Mouse (Mus musculus) midbrain, embryonic 16.5 days (tissue): ENCODE data around the gene Surf1. TPM values are rescaled to one million over a fixed set of nuclear protein-coding genes. Genes with fewer than 3 reads are reported as not detected.

ENCODE experiments used
- ATAC-seq: fragments of 200-750 bp; cut with Nextera tagmentation; 2 replicates; pipeline ENCODE4 v1.8.0; 2017; ENCODE audit warnings: moderate TSS enrichment
- H3K27ac ChIP-seq: fragments of 300-500 bp; sonication (generic); 2 replicates; pipeline ENCODE4 v1.5.1; 2014; ENCODE audit warnings: mild to moderate bottlenecking, low read length, mixed read lengths
- H3K27me3 ChIP-seq: fragments of 300-500 bp; sonication (generic); 2 replicates; pipeline ENCODE4 v1.6.1; 2014; ENCODE audit warnings: low read depth, low read length, mixed read lengths; ENCODE audit not compliant: control insufficient read depth, insufficient read depth
- H3K36me3 ChIP-seq: fragments of 300-500 bp; sonication (generic); 2 replicates; pipeline ENCODE4 v1.6.1; 2014; ENCODE audit warnings: mild to moderate bottlenecking, low read length, moderate library complexity, mixed read lengths; ENCODE audit not compliant: control insufficient read depth, insufficient read depth
- H3K4me1 ChIP-seq: fragments of 300-500 bp; sonication (generic); 2 replicates; pipeline ENCODE4 v1.6.1; 2014; ENCODE audit warnings: mild to moderate bottlenecking, low read length, mixed read lengths; ENCODE audit not compliant: control insufficient read depth, insufficient read depth
- H3K4me2 ChIP-seq: fragments of 300-500 bp; sonication (generic); 2 replicates; pipeline ENCODE4 v1.6.1; 2014; ENCODE audit warnings: mild to moderate bottlenecking, low read length, mixed read lengths
- H3K4me3 ChIP-seq: fragments of 300-500 bp; sonication (generic); 2 replicates; pipeline ENCODE4 v1.5.1; 2014; ENCODE audit warnings: low read depth, mild to moderate bottlenecking, low read length, moderate library complexity, mixed read lengths
- H3K9ac ChIP-seq: fragments of 300-500 bp; sonication (generic); 2 replicates; pipeline ENCODE4 v1.6.1; 2014; ENCODE audit warnings: low read depth, low read length, mixed read lengths
- H3K9me3 ChIP-seq: fragments of 300-500 bp; sonication (generic); replicated peaks from 2 replicates; pipeline ENCODE4 v1.6.1; 2014; ENCODE audit warnings: mild to moderate bottlenecking, low read length, mixed read lengths; ENCODE audit not compliant: control insufficient read depth, poor library complexity, severe bottlenecking
- WGBS: fragments of 180-500 bp; shearing (Covaris S2); extraction: QIAGEN DNeasy Blood & Tissue Kit; methylation state at CpG from one replicate; pipeline ENCODE4 v1.1.7; 2014; 5-methylcytosine and 5-hydroxymethylcytosine counted together
- polyA plus RNA-seq: library from polyadenylated mRNA; unstranded; fragments of >200 nt; fragmentation: Nextera tagmentation; extraction: Ambion mirVana; gene quantifications from 2 replicates; pipeline ENCODE4 v1.2.1, GENCODE M21; 2015

The Surf1 gene
- polyA plus RNA-seq, result 90.1 and 97.5 TPM in 2 replicates

- H3K4me3 ChIP-seq, result peak within 1 kb of the TSS; percentile 75
- H3K27ac ChIP-seq, result peak within 1 kb of the TSS; percentile 83
- no peaks in the 10 kb centered on the region for H3K9me3 ChIP-seq
- ATAC-seq, result peak; percentile 87
- peaks cover 49% of the 10 kb centered on the region for H3K36me3 ChIP-seq
- 3% methylated on average over 46 of the region's 47 CpGs for WGBS
- H3K4me2 ChIP-seq, result peak within 1 kb of the TSS; percentile 99
- H3K9ac ChIP-seq, result peak within 1 kb of the TSS; percentile 83
- peaks cover 32% of the 10 kb centered on the region for H3K4me1 ChIP-seq
- H3K27me3 ChIP-seq, result no peaks in the 10 kb centered on the region
These were observed at the start of gene Surf1, which contains the start of gene Surf2 for GRCm38 (mm10) chr2:26915927-26916728. Surf1 (minus strand) TSS chr2:26916530. Surf2 (plus strand) TSS chr2:26916367.

- WGBS, result 19% methylated on average over 14 of the region's 14 CpGs
- no peaks in the 10 kb centered on the region; the same call in 1 of the 2 replicates for H3K36me3 ChIP-seq
- H3K4me2 ChIP-seq, result peak overlapping the region; percentile 92
- ATAC-seq, result peak; percentile 60
- no peaks in the 10 kb centered on the region for H3K9me3 ChIP-seq
- peak overlapping the region; percentile 91 for H3K27ac ChIP-seq
- H3K4me1 ChIP-seq, result peaks cover 28% of the 10 kb centered on the region
- no peaks in the 10 kb centered on the region for H3K27me3 ChIP-seq
- H3K4me3 ChIP-seq, result peak overlapping the region; percentile 58
- peak overlapping the region; percentile 75 for H3K9ac ChIP-seq
These were observed 48.5 kb upstream of the Surf1 start for GRCm38 (mm10) chr2:26964724-26965370.

GRCm38 (mm10) chr2:26963923-26964723, 47.8 kb upstream of the Surf1 start, which contains the start of gene Rexo4:
Rexo4 (minus strand) TSS chr2:26964386.
- H3K27ac ChIP-seq, result peak within 1 kb of the TSS; percentile 91
- peaks cover 28% of the 10 kb centered on the region for H3K4me1 ChIP-seq
- peak within 1 kb of the TSS; percentile 75 for H3K9ac ChIP-seq
- no peaks in the 10 kb centered on the region; the same call in 1 of the 2 replicates for H3K36me3 ChIP-seq
- peak; percentile 99 for ATAC-seq
- no peaks in the 10 kb centered on the region for H3K27me3 ChIP-seq
- H3K4me3 ChIP-seq, result peak within 1 kb of the TSS; percentile 58
- H3K4me2 ChIP-seq, result peak within 1 kb of the TSS; percentile 92
- no peaks in the 10 kb centered on the region for H3K9me3 ChIP-seq
- under 1% methylated on average over 50 of the region's 50 CpGs for WGBS

- ATAC-seq, result no peak
- Histone ChIP-seq H3K36me3 (peaks cover 20% of the 10 kb centered on the region), H3K27ac (no peak overlapping the region), H3K9me3 (no peaks in the 10 kb centered on the region), H3K4me1 (peaks cover 28% of the 10 kb centered on the region), H3K4me3 (no peak overlapping the region), H3K4me2 (no peak overlapping the region), H3K27me3 (no peaks in the 10 kb centered on the region), H3K9ac (no peak overlapping the region)
- 79% methylated on average over 4 of the region's 4 CpGs for WGBS
These were observed 44.4 kb upstream of the Surf1 start for GRCm38 (mm10) chr2:26960756-26961155.

- no peak for ATAC-seq
- Histone ChIP-seq H3K4me2 (no peak overlapping the region), H3K4me1 (peaks cover 13% of the 10 kb centered on the region), H3K9me3 (no peaks in the 10 kb centered on the region), H3K9ac (no peak overlapping the region), H3K4me3 (no peak overlapping the region), H3K27ac (no peak overlapping the region), H3K36me3 (peaks cover 35% of the 10 kb centered on the region), H3K27me3 (no peaks in the 10 kb centered on the region)
- WGBS, result 84% methylated on average over 2 of the region's 2 CpGs
These were observed 41.1 kb upstream of the Surf1 start for GRCm38 (mm10) chr2:26957488-26957859.

GRCm38 (mm10) chr2:26956811-26957487, 40.6 kb upstream of the Surf1 start:
- H3K27me3 ChIP-seq, result no peaks in the 10 kb centered on the region
- WGBS, result 95% methylated on average over 12 of the region's 12 CpGs
- peaks cover 8% of the 10 kb centered on the region for H3K4me1 ChIP-seq
- no peaks in the 10 kb centered on the region for H3K9me3 ChIP-seq
- H3K27ac ChIP-seq, result no peak overlapping the region
- H3K36me3 ChIP-seq, result peaks cover 35% of the 10 kb centered on the region
- no peak overlapping the region for H3K4me3 ChIP-seq
- no peak for ATAC-seq
- H3K4me2 ChIP-seq, result no peak overlapping the region
- H3K9ac ChIP-seq, result no peak overlapping the region

- Histone ChIP-seq H3K4me3 (no peak overlapping the region), H3K27ac (no peak overlapping the region), H3K4me2 (no peak overlapping the region), H3K9me3 (no peaks in the 10 kb centered on the region), H3K27me3 (no peaks in the 10 kb centered on the region), H3K36me3 (peaks cover 42% of the 10 kb centered on the region), H3K9ac (no peak overlapping the region), H3K4me1 (no peaks in the 10 kb centered on the region)
- no peak for ATAC-seq
- 94% methylated on average over 2 of the region's 2 CpGs for WGBS
These were observed 38.5 kb upstream of the Surf1 start for GRCm38 (mm10) chr2:26954735-26955395.

GRCm38 (mm10) chr2:26952866-26953265, 36.5 kb upstream of the Surf1 start:
- Histone ChIP-seq H3K36me3 (peaks cover 32% of the 10 kb centered on the region), H3K4me2 (no peak overlapping the region), H3K4me1 (no peaks in the 10 kb centered on the region), H3K9ac (no peak overlapping the region), H3K9me3 (no peaks in the 10 kb centered on the region), H3K4me3 (no peak overlapping the region), H3K27me3 (no peaks in the 10 kb centered on the region), H3K27ac (no peak overlapping the region)
- ATAC-seq, result no peak
- WGBS, result 95% methylated on average over 8 of the region's 8 CpGs
